Mouse (Mus musculus): ENCODE measurements at regions not wholly inside any gene's neighbourhood (a gene's known extent, or its start where the extent isn't known, plus 50 kb on each side); places are given as distances from the start of the nearest gene placed in this dataset.
A peak's percentile ranks its signal among the peaks of the same experiment; 100 is the strongest.

DNA sequence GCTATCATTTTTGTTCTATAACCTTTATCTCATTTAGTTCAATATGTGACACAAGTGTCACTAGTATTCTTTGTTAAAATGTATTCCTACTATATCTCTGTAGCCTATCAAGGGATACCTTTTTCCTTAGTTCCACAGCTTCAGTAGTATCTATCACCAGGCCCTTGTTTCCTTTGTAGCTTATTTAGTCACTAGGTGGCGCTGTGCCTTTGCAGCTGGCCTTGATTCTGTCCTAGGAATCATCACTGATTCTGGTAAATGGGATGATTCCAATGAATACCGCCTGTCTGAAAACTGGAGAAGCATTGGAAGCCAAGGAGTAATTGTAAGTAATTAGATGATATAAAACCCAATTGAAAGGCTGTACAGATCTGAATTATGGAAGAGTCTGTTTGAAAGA, 139.3 kb downstream of the Dcaf12l2 start:
- DNase-seq, result peak; percentile 5 to 31
